Mouse (Mus musculus) myocyte (in vitro differentiated cells): ENCODE data around the gene Pde7b. TPM values are rescaled to one million over a fixed set of nuclear protein-coding genes. Genes with fewer than 3 reads are reported as not detected.

Experiments
- H3K27me3 ChIP-seq: one replicate; pipeline ENCODE4 v1.6.1; 2011; ENCODE audit not compliant: control insufficient read depth, insufficient read depth, insufficient read length
- H3K36me3 ChIP-seq: one replicate; pipeline ENCODE4 v1.6.1; 2011; ENCODE audit not compliant: control insufficient read depth, insufficient read depth
- H3K4me2 ChIP-seq: one replicate; pipeline ENCODE4 v1.6.1; 2011; ENCODE audit warnings: low read depth, control low read depth
- H3K4me3 ChIP-seq: one replicate; pipeline ENCODE4 v1.5.1; 2011; ENCODE audit warnings: mild to moderate bottlenecking, control low read depth, moderate library complexity
- H3K79me2 ChIP-seq: one replicate; pipeline ENCODE4 v1.6.1; 2011; ENCODE audit not compliant: control insufficient read depth, insufficient read depth
- H3ac ChIP-seq: one replicate; pipeline ENCODE4 v1.6.1; 2011; ENCODE audit not compliant: control insufficient read depth, insufficient read length
- CEBPB ChIP-seq: IDR thresholded peaks from 2 replicates; pipeline ENCODE4 v1.6.1; 2011; ENCODE audit warnings: mild to moderate bottlenecking, moderate library complexity; ENCODE audit not compliant: poor library complexity, insufficient read depth, severe bottlenecking
- E2F4 ChIP-seq: IDR thresholded peaks from one replicate; pipeline ENCODE4 v1.6.1; 2011; ENCODE audit warnings: mild to moderate bottlenecking, control low read depth, moderate library complexity; ENCODE audit not compliant: insufficient read depth
- MAX ChIP-seq: IDR thresholded peaks from one replicate; pipeline ENCODE4 v1.6.1; 2011; ENCODE audit warnings: low read depth, mild to moderate bottlenecking, control low read depth
- MYOD1 ChIP-seq, 3 experiments: IDR thresholded peaks; one replicate each; pipeline ENCODE4 v1.6.1; 2011; ENCODE audit warnings: control low read depth in 2 of 3, low read depth in 2 of 3, mild to moderate bottlenecking in 2 of 3, moderate library complexity in 1 of 3; ENCODE audit not compliant: insufficient read length in 2 of 3, control insufficient read depth in 1 of 3
- MYOG ChIP-seq, 3 experiments: IDR thresholded peaks; one replicate each; pipeline ENCODE4 v1.6.1; 2011; ENCODE audit warnings: control low read depth in 2 of 3, low read depth in 2 of 3, mild to moderate bottlenecking in 2 of 3; ENCODE audit not compliant: insufficient read length in 2 of 3, control insufficient read depth in 1 of 3, insufficient read depth in 1 of 3
- POLR2A ChIP-seq: IDR thresholded peaks from one replicate; pipeline ENCODE4 v1.6.1; 2011; ENCODE audit warnings: low read depth, mild to moderate bottlenecking, control low read depth, moderate library complexity; ENCODE audit not compliant: insufficient read length
- POLR2AphosphoS2 ChIP-seq: IDR thresholded peaks from one replicate; pipeline ENCODE4 v1.6.1; 2011; ENCODE audit warnings: low read depth, control low read depth; ENCODE audit not compliant: insufficient read length
- REST ChIP-seq: IDR thresholded peaks from one replicate; pipeline ENCODE4 v1.6.1; 2011; ENCODE audit warnings: mild to moderate bottlenecking, control low read depth, moderate library complexity; ENCODE audit not compliant: insufficient read depth, insufficient read length
- SRF ChIP-seq: IDR thresholded peaks from one replicate; pipeline ENCODE4 v1.6.1; 2011; ENCODE audit warnings: low read depth; ENCODE audit not compliant: control insufficient read depth, insufficient read length
- TCF12 ChIP-seq: IDR thresholded peaks from one replicate; pipeline ENCODE4 v1.6.1; 2011; ENCODE audit warnings: mild to moderate bottlenecking, control low read depth; ENCODE audit not compliant: poor library complexity, insufficient read depth, severe bottlenecking
- TCF3 ChIP-seq: IDR thresholded peaks from one replicate; pipeline ENCODE4 v1.6.1; 2011; ENCODE audit warnings: low read depth, control low read depth; ENCODE audit not compliant: insufficient read length
- USF1 ChIP-seq: IDR thresholded peaks from one replicate; pipeline ENCODE4 v1.6.1; 2011; ENCODE audit warnings: low read depth, mild to moderate bottlenecking, control low read depth, moderate library complexity
- polyA plus RNA-seq: library from polyadenylated mRNA; unstranded; fragments of >200 nt; fragmentation: generic; extraction: Trizol; gene quantifications from one replicate; pipeline ENCODE4 v1.2.1, GENCODE M21; 2012; ENCODE audit warnings: missing spikeins

Pde7b gene
- polyA plus RNA-seq, 1 experiment, result 0.16 TPM

DNA sequence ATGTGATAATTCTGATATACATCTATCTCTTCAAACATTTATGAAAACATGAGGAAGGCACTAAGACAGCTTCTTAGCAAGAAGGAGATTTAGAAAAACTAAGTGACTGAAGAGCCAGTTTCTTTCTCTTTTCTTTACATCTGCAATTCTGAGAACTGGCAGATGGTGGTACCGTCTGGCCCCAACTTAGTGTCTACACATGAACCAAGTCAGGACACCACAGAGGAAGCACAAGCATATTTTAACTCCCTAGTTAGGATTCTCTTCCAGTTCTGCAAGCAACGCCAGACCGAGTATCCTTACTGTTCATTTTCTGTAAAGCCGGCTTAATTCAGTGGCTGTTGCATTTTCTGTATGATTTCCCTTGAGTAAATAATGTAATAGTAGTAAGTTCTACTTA, 138.9 kb downstream of the Pde7b start:
- no peak overlapping the region for H3K4me3 ChIP-seq
- H3ac ChIP-seq, result no peak overlapping the region
- H3K4me2 ChIP-seq, result no peak overlapping the region
- TF ChIP-seq E2F4 (no peak), REST (no peak), MYOD1 (IDR thresholded peaks at IDR 0.05; ENCODE audit: control insufficient read depth in 1 of 3, insufficient read length in 2 of 3, low read depth in 2 of 3) (no peak)
- H3K79me2 ChIP-seq, result no peaks in the 10 kb centered on the region
- no peaks in the 10 kb centered on the region for H3K36me3 ChIP-seq
- no peaks in the 10 kb centered on the region for H3K27me3 ChIP-seq

DNA sequence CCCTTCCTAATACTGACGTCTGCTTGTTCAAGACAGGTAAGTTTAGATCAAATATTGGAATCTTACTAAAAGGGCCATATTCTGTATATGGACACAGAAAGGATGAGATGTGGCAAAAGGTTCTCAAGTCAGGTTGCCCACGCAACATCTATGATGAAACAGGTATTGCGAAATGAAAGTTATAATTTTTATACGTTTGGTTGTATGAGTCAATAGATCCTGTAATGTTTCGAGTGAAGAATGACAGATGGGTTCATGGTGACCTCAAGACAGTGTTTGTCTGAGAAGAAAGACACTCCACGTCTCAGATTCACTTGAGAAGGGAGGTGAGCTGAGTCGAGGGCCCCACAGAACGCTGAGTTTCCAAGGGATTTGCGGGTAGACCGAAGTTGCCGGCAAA, 149.9 kb downstream of the Pde7b start:
- Histone ChIP-seq H3ac (no peak overlapping the region), H3K79me2 (no peaks in the 10 kb centered on the region), H3K4me2 (no peak overlapping the region), H3K36me3 (no peaks in the 10 kb centered on the region), H3K27me3 (no peaks in the 10 kb centered on the region), H3K4me3 (no peak overlapping the region)
- TF ChIP-seq POLR2A (no peak), TCF3 (no peak), POLR2AphosphoS2 (no peak), CEBPB (no peak), REST (no peak), MYOG (IDR thresholded peaks at IDR 0.05; ENCODE audit: control insufficient read depth in 1 of 3, insufficient read depth in 1 of 3, insufficient read length in 2 of 3, low read depth in 2 of 3) (no peak), MYOD1 (IDR thresholded peaks at IDR 0.05; ENCODE audit: control insufficient read depth in 1 of 3, insufficient read length in 2 of 3, low read depth in 2 of 3) (no peak), SRF (no peak), MAX (no peak), E2F4 (no peak), TCF12 (no peak), USF1 (no peak)

DNA sequence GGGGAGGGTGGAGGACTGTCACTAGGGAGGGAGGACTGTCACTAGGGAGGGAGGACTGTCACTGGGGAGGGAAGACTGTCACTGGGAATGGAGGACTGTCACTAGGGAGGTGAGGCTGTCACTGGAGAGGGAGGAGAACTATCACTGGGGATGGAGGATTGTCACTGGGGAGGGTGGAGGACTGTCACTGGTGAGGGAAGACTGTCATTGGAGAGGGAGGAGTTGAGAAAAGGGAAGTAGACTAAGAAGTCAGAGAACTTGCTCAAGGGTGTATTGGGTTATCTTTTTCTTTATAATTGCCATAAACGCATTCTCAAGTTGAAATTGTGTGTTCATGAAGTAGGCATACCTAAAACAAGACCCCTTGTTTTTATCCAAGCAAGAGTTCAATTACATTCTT, 150.5 kb downstream of the Pde7b start:
- Histone ChIP-seq H3ac (no peak overlapping the region), H3K79me2 (no peaks in the 10 kb centered on the region), H3K27me3 (no peaks in the 10 kb centered on the region), H3K4me3 (no peak overlapping the region), H3K36me3 (no peaks in the 10 kb centered on the region), H3K4me2 (no peak overlapping the region)
- TF ChIP-seq POLR2AphosphoS2 (no peak), MYOD1 (IDR thresholded peaks at IDR 0.05; ENCODE audit: control insufficient read depth in 1 of 3, insufficient read length in 2 of 3, low read depth in 2 of 3) (no peak), USF1 (no peak), TCF12 (no peak), MYOG (IDR thresholded peaks at IDR 0.05; ENCODE audit: control insufficient read depth in 1 of 3, insufficient read depth in 1 of 3, insufficient read length in 2 of 3, low read depth in 2 of 3) (no peak)

DNA sequence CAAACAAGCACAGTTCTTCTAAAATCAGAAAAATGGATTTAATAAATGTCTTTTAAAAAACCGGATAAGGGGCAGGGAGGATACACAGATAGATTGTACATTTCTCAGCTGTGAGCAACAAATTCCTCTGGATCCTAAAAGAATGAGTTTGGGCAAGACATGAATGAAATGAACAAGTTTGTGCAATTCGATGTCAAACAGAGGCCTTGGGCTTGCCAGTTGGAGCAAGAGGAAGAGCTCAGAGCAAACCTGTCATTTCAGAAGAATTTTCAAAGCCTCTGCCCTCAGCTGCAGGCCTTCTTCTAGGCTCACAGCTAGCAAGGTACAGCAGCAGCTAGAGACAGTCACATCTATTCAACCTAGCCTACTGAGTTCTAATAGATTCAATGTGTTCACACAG, 153.4 kb downstream of the Pde7b start:
- TF ChIP-seq REST (no peak), MYOD1 (IDR thresholded peaks at IDR 0.05; ENCODE audit: control insufficient read depth in 1 of 3, insufficient read length in 2 of 3, low read depth in 2 of 3) (no peak), TCF12 (no peak), MAX (no peak), E2F4 (no peak), POLR2A (no peak), CEBPB (no peak), TCF3 (no peak), SRF (no peak), MYOG (IDR thresholded peaks at IDR 0.05; ENCODE audit: control insufficient read depth in 1 of 3, insufficient read depth in 1 of 3, insufficient read length in 2 of 3, low read depth in 2 of 3) (no peak), POLR2AphosphoS2 (no peak), USF1 (no peak)
- Histone ChIP-seq H3K79me2 (no peaks in the 10 kb centered on the region), H3K4me2 (no peak overlapping the region), H3K36me3 (no peaks in the 10 kb centered on the region), H3ac (no peak overlapping the region), H3K27me3 (no peaks in the 10 kb centered on the region), H3K4me3 (no peak overlapping the region)

DNA sequence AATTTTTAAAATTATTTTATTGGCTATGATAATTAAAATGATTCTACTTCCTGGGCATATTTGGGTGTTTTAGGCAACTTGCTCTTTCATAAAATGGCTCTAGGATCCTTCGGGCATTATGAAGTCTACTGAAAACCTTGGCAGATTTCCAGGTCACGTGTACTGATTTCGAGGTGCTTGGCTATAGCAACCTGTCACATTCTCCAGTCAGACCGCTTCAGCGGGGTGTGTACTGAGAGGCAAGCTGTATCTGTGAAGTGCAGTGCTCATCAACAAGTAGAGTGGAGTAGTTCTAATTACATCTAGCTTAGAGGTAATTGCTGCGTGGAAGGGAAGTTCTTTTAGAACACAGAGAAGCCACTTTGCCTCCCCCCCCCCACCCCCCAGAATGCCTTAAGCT, 156.2 kb downstream of the Pde7b start:
- Histone ChIP-seq H3K79me2 (no peaks in the 10 kb centered on the region), H3K36me3 (no peaks in the 10 kb centered on the region), H3K4me3 (no peak overlapping the region), H3ac (no peak overlapping the region), H3K4me2 (no peak overlapping the region), H3K27me3 (no peaks in the 10 kb centered on the region)
- TF ChIP-seq MYOG (IDR thresholded peaks at IDR 0.05; ENCODE audit: control insufficient read depth in 1 of 3, insufficient read depth in 1 of 3, insufficient read length in 2 of 3, low read depth in 2 of 3) (no peak), TCF12 (no peak), USF1 (no peak), E2F4 (no peak), REST (no peak), SRF (no peak), POLR2AphosphoS2 (no peak), TCF3 (no peak), MYOD1 (IDR thresholded peaks at IDR 0.05; ENCODE audit: control insufficient read depth in 1 of 3, insufficient read length in 2 of 3, low read depth in 2 of 3) (no peak), POLR2A (no peak), CEBPB (no peak), MAX (no peak)
